Mouse (Mus musculus) small intestine, adult 2 months (tissue): ENCODE measurements at regions not wholly inside any gene's neighbourhood (a gene's known extent, or its start where the extent isn't known, plus 50 kb on each side); places are given as distances from the start of the nearest gene placed in this dataset.

ENCODE experiments used
- CTCF ChIP-seq: fragments of 200-500 bp; IDR thresholded peaks from 2 replicates; pipeline ENCODE4 v1.5.1; 2012; ENCODE audit warnings: low read depth, mild to moderate bottlenecking, control low read depth, inconsistent platforms, low read length, moderate library complexity, mixed read lengths; ENCODE audit not compliant: insufficient replicate concordance, insufficient read length; ENCODE audit errors: extremely low read depth
- POLR2A ChIP-seq: fragments of 200-500 bp; IDR thresholded peaks from 2 replicates; pipeline ENCODE4 v1.6.1; 2012; ENCODE audit warnings: low read depth, mild to moderate bottlenecking, control low read depth, inconsistent platforms, low read length, moderate library complexity

DNA sequence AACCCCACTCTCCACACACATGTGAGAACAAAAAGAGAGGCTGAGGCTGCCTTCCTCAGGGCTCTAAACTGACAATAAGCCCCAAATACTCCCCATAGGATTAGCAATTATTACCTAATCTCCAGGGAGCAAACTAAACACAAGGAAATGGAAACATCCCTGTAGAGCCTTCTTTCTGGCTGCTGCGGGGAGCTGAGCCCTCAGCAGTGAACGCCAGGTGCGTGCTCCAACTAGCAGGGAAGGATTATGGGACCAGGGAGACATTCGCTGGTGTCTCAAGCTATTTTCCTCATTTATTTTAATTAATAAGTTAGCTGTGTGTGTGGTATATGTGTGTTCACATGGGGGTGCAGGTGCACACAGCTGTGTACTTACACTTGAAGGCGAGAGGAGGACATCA, 144.4 kb downstream of the Chst1 start:
- no peak for TF ChIP-seq CTCF
- TF ChIP-seq POLR2A = no peak
